Mouse (Mus musculus) lung, adult 18-20 months (tissue): ENCODE measurements around the gene Lysmd1.
"Not testable (repeated sequence)": the region's sequence is repeated elsewhere in the genome, so short reads cannot be mapped to it uniquely, and the experiment has no call there.

Experiments used
- DNase-seq, 2 experiments: peaks; one replicate each; pipeline ENCODE4 v3.0.0; 2022; ENCODE audit warnings: mixed read lengths in 2 of 2

The Lysmd1 gene

DNA sequence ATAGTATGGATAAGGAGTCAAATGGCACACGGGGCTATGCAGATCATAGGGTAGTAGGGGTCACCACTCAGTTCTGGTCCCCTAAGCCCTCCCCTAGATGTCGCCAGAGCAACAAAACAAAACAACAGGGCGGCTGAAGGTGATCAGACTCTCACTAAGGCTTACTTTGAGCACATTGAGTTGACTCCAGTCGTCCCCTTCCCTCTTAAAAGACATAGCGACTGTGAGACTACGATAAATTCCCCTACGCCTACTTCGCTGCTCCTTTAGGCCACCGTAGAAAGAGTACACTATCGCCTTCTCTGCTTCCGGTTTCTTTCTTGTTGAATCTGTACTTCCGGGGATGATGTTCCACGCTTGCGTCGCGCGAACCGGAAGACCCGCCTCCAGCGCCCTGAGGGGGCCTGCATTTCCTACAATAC lies at the start of gene Lysmd1, which contains the start of gene Scnm1:
Lysmd1 (plus strand) TSS at position 409 of the 422 bp plus-strand sequence.
Scnm1 (minus strand) TSS at position 332 of the 422 bp plus-strand sequence.
- DNase-seq = peak; percentile 93 to 96

DNA sequence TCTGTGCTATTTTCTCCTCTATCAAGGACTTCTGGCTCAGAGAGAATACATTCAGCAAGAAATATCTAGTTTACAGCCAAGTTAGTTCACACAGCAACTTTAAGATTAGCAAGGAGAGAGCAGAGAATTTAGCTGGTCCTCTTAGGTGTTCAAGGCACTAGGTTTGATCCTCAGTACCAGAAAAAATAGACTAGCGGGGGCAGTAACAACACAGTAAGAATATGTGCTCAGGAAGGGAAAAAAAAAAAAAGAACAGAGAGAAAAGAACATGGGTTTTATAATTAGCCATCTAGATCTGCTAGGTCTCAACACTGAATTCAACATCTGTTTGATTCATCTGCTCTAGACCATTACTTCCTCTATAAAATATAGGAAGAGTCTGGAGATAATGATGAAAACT lies 45.8 kb upstream of the Lysmd1 start:
- no peak for DNase-seq

DNA sequence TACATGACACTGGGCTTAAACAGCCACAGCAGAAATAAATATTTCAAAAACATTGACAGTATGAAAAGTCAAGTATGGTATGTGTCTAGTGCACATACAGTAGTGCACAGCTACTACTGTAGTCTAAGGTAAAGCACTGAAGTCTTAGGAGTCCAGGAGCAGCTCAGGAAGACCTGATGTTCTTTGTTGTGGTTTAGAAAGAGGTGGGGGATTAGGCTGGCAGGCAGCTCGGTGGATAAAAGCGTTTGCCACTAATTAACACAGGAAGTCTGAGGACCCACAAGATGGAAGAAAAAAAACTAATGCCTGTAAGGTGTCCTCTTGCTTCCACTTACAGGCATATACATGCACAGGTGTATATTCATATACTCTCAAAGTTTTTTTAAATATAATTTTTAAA lies 33.0 kb upstream of the Lysmd1 start:
- DNase-seq = no peak

DNA sequence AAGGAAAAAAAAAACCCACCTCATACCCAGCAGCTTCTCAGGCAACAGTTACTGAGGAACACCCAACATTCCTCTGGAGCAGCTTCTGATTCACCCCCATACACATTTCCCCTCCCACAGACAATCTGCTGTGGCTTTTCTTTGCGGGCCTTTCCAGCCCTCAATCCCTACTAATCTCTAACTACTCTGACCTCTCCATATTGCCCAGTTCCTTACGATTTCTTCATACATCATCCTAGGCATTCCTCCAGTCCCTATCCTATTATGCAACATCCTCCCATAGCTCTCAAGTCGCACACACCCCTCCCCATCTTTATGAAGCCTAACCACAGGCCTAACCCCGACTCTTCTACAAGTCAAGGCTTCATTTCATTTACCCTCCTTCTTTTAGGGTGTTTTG lies 28.8 kb upstream of the Lysmd1 start:
- no peak for DNase-seq

DNA sequence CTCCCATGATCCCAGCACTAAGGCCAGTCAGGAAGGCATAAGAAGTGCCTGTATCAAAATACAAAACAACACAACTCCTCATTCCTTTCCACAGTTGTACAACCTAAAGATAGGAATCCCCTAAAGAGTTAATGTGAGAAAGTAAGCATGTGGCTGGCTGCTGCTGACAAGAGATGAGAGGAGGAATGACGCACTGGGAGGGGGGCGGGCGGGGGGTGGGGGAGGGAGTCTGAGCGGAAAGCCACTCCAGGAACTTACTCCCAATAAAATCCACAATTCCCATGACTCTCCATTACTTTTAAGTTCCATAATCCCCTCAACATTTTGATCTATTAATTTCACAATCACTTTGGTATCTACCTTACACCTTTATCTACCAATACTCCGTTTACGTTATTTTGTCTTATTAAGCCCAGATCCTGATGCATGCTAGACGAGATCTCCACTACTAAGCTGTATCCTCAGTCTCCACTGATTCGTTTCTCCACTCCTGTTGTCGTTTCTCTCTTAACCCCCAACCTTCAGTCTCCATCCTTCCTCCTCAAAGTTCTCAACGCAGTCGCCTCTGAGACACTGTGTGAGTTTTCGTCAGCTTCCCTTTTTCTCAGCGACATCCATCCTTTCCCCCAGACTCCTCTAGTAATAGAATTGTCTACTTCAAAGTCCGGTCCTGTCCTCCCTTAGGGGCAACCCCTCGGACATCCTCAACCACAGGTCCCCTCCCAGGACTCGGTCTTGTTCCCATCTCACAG lies 28.1 kb upstream of the Lysmd1 start:
- DNase-seq = no peak

DNA sequence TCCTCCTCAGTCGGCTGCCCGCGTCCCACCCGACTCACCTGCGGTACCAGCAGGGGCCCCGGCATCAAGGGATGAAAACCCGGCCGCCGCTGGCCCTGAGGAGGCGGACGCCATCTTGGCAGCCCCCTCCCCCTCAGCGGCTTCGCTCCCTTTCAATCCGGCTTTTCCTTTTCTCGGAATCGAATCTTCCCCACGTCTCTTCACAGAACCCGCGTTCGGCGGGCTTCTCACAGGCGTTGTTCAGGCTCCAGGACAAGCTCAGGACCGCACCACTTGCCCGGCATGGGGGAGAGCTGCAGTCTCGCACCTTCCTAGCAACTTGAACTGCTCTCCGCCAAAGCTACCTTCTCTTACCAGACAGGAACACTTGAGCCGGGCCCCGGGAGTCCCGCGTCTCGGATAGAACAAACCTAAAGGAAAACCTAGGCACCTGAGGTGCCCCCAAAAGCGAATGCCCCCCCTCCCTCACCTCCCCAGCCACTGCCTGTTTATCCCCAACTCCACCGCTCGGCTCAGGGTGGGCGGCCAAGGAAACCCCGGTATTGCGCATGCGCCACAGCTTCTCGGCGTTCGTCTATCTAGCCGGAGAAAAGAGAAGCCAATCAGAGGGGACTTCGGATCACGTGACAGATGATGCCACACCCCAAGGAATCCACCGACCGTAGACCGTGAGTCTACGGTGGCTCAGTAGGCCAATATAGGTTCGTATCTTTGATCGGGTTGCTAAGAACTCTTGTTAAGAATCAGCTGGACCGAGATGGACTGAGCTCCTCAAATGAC lies 27.4 kb upstream of the Lysmd1 start, which contains the start of gene Pip5k1a:
Pip5k1a (minus strand) TSS at position 593 of the 780 bp plus-strand sequence.
- peak; percentile 96 to 98 for DNase-seq

DNA sequence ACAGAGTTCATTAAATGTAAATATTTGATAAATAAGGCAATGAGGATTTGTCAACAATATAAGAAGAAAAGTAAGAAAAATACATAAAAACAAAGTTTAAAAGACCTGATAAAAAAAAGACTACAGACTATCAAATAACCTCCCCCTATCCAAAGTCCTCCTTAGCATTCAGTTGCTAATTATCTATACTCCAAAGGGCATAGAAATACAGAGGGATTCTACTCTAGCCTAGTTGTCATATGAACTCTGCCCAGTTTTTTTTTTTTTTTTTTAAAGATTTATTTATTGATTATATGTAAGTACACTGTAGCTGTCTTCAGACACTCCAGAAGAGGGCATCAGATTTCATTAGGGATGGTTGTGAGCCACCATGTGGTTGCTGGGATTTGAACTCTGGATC lies 26.6 kb upstream of the Lysmd1 start:
- DNase-seq = not testable (repeated sequence)

DNA sequence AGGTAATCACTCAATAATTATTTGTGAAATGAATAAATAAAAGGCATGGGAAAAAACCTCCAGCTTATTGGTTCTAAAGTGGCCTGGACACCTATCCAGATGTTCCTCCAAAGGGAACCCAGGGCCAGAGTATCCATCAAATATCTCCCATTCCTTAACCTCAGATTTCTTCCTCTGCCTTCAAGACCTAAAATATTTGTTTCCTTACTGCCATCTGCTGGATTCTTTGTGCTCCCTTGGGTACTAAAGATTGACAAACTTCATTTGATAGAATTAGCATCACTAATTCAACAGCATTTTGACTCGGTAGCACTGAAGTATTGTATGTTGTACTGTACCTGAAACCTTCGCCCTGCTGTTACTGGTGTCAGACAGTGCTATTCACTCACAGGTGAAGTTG lies 26.0 kb upstream of the Lysmd1 start:
- DNase-seq = no peak

DNA sequence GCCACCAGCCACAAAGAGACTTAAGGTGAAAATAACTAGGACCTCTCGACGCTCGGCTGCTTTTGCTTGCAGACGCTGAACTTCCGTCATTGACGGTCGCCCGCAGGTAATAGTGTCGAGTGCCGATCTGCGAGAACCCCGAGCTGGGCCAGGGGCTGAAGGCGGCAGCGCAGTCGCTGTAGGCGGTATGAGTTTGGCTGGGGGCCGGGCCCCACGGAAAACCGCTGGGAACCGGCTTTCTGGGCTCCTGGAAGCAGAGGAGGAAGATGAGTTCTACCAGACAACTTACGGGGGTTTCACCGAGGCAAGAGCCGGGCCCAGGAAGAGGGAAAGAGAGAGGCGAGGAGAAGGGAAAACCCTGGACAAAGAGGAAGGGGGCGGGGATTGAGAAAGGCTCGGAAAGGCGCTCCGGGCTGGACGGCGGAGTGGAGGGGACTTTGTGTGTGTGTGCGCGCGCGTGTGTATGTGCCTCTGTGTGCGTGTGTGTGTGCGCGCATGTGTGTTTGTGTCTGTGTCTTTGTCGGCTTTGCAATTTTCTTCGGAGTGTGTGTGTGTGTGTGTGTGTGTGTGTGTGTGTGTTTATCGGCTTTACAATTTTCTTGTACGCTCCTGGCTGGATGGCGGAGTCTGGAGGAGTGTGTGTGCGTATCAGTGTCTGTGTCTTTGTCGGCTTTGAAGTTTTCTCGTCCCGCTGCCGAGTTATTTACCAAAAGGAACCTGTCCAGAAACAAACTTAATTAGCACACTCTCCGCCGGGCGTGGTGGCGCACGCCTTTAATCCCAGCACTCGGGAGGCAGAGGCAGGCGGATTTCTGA lies 22.8 kb upstream of the Lysmd1 start, which contains the start of gene Vps72:
Vps72 (plus strand) TSS at position 112 of the 816 bp plus-strand sequence.
- DNase-seq = peak; percentile 91 to 93

DNA sequence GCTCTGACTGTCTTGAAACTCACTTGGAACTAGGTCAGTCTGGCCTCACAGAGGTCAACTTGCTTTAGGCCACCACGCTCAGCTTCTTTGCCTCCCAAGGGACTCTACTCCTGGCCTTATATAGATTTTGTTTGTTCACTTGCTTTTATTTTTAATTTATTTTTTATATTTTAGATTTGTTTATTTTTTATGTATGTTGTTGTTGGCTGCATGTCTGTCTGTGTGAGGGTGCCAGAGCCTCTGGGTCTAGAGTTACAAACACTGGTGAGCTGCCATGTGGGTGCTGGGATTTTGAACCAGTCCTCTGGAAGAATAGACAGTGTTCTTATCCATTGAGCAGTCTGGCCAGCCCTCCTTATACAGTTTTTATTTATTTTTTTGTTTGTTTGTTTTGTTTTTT lies 21.1 kb upstream of the Lysmd1 start:
- no peak for DNase-seq

DNA sequence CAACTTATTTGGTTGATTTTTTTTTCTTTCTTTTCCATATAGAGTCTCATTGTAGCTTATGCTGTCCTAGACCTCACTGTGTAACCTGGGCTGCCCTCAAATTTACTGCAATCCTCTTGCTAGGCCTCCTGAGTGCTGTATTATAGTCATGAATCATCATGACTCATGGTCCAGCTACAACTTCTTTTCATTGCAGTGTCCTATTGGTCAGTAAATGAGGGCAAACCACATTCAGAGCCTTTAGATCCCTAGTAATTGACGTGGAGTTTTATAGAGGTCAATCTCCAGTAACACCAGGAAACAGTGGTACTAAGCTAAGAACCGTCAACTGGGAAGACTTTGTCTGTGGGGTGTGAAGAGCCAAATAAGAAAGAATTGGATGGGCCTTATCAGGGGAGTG lies 16.1 kb upstream of the Lysmd1 start:
- DNase-seq = no peak

DNA sequence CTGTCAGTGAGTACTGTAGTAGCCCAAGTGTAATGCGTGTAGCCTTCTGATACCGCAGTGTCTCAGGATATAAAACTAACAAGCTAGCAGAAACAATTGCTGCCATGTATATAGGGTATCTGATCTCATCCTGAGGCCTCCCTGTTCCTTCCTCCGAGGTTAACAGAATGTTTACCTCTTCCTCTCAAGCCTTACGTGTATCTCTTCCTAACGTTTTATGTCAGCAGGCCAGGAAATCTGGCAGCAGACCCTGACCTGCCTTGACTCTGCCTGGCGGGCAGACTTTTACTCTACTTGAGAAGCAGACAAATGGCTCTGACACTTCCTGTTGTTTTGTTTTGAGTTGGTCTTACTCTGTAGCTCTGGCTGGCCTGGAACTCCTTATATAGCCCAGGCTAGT lies 12.3 kb upstream of the Lysmd1 start:
- DNase-seq = no peak

DNA sequence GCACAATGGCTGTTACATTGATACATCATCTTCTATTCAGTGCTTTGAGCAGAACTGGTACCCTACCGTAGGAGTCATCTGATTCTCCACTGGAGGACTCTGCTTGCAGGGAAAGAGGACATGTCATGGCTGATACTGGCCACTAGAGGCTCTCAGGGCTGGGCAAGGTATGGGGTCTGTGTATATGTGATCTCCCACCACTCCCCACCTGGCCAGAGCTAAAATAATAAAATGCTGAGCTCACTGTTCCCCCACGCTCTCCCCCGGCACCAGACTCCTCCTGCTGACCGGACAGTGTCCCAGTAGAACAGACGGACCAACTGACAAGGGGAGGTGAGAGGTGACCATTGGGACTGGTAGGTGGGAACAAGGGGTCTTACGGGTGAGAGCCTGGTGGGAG lies 9.6 kb upstream of the Lysmd1 start, which contains the start of gene Tmod4:
Tmod4 (plus strand) TSS at position 231 of the 400 bp plus-strand sequence.
- no peak for DNase-seq

DNA sequence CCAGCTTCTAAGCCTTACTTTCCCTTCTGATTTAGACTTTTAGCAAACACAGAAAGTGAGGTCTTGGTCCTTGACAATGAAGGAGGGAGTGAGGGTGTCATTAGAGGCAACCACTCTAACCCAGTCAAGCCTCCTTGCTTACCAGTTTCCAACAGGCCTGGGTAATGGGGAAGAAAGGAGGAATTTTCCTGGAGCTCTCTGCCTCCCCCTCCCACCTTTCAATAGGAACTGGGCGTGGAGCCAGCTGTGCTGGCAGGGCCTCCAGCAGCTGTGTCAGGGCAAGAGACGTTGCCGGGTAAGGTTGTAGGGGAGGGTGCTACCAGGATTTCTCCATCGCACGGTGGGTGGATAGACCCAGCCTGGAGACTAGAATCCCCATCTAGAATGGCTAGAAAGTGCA lies 8.9 kb upstream of the Lysmd1 start:
- DNase-seq = peak; percentile 68 to 74

DNA sequence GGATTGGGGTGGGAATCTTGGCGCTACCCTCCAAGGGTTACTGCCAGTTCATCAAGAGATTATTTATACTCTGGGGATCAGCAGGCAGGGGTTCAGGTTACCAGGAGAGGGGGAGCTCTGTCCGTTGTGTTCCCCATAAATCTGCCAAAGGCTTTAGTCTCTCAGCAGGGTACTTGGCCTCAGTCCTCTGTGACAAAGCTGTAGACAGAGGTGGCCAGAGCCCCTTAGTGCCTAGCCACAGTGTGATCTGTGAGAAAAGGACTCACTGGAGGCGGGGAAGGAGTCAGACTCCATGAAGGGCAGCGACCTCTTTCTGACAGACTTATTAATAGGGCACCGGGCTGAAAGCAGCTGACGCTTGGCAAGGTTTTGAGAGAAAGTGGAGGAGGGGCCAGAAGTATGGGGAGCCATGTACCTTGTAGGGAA lies 4.6 kb upstream of the Lysmd1 start:
- DNase-seq = no peak

DNA sequence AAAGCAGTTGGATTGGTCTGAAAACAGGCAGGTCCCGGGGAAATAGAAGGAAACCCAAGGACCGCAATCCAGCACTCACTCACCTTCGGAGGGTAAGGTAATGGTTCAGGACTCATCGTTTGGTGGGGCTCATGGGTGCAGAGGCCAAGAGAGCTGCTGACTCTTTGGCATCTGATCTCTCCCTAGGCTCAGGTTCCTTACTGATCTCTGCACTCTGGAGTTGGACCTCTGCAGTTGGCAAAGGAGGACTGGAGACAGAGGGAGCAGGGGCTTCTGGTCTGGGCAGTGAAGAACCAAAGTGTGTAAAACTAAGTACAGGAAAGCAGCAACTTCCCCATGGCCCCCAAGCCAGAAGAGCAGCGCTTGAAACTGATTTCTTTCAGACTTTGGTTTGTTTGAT lies 3.8 kb upstream of the Lysmd1 start:
- DNase-seq = no peak

DNA sequence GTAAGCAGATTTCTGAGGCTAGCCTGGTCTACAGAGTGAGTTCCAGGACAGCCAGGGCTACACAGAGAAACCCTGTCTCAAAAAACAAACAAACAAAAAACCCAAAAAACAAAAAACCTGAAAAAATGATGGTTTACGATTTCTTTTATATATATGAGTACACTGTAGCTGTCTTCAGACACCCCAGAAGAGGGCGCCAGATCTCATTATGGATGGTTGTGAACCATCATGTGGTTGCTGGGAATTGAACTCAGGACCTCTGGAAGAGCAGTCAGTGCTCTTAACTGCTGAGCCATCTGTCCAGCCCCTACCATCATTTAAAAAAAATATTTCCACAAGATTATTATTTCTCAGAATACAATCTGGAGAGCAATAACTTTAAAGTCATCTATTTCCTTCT lies 1.5 kb upstream of the Lysmd1 start:
- DNase-seq = not testable (repeated sequence)

DNA sequence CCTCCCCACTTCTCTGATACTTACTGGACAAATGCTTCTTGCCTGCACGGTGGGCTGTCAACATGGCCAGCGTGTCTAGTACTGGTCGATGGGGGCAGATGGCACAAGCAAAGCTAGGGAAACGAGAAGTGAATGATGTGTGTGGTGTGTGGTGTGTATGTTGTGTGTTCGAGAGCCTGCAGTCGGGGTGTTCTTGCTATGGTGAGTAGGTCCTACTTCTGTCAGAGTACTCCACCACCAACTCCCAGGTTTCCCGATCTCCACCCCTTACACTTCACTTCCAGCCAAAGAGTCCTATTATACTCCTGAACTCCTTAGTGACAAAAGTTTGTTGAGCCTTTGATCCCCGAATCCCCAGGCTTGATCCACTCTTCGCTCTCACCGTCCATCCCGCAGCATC lies 712 bp upstream of the Lysmd1 start:
- DNase-seq = no peak

DNA sequence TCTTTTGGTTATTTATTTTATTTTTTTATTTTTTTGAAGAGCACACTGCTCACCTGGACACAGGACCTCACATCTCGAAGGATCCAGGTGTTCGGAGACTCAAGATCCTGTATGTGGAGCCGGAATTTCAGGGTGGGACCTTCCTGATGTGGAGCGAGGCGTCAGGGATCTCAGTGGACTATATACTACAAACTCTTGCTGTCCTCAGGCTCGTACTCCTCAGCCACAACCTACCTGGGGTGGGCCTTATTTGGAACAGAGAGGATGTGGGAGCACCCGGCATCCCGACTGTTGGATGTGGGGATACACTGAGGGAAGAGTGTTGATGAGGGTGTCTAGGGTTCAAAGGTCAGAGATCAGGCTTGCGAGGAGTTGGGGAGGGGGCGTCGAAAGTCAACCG lies 245 bp downstream of the Lysmd1 start:
- DNase-seq = not testable (repeated sequence)

DNA sequence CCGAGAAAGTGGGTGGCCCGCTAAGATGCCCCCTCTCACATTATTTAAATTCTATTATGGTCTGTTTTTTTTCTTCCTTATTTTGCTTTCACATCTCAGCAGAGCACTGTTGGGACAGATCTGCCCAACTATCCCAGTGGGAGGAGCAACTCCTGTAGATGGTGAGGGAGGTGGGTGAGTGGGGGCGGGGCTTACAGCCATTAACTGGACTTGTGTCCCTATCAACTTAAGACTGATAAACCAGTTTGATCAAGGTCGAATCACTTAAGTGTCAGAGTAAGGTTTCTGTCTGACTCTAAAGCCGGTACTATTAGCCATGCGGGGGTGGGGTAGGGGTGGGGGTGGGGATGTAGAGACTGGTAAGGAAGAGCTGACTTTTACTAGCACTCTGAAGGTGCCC lies 1.1 kb downstream of the Lysmd1 start:
- DNase-seq = peak; percentile 72 to 79

DNA sequence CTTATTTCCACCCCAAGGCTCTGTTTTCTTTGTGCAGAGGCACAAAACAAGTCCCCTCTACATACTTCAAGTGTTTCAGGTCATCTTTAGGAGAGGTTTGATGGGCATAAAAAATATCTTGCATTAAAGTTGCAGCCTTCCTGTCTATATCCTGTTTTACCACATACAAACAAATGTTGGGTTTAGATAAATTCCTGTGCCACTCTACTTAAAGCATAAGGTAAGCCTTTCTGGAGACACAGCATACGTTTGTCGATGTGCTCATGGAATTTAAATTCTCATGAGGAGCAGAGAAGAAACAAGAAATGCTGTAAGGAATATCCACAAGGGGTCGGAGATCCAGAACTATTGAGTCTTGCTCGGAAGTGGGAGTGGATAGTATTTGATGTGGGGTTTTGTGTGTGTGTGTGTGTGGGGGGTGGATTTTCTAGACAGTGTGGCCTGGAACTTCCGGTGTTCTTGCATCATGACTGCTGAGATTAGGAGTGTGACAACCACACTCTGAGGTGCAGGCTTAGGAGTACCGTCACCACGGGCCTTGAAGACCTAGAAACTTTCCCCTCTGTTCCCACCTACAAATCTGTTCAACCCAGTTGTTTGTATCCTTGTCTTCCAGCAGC lies 1.7 kb downstream of the Lysmd1 start:
- DNase-seq = no peak

DNA sequence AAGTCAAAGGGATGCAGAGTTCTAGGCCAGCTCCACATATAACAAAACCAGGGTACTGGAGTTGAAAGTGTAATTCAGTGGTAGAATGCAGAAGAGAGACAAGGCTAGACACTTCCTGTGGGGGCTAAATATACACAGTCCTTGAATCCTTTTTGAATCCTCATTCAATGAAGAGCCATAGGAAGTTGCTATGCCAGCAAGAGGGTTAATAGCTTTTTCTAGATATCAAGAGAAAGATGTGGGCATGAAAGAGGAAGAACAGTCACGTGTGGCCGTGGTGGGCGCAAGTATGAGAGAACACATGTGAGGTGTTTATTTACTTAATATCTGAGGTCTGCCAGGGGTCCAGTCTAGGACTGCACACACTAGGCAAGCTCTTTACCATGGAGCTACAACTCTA lies 2.4 kb downstream of the Lysmd1 start:
- DNase-seq = no peak
